Mouse (Mus musculus) left cerebral cortex, postnatal 14 days (tissue): ENCODE results near the gene Scp2d1. TPM values are rescaled to one million over a fixed set of nuclear protein-coding genes. Genes with fewer than 3 reads are reported as not detected.

Experiments
- total RNA-seq, 2 experiments: library from RNA; stranded (reverse); gene quantifications; 2 replicates each; pipeline ENCODE4 v1.2.3; 2021

Gene Scp2d1
- total RNA-seq, 2 experiments from 2014 or later = not detected

Other genes starting within 250 kb of the Scp2d1 start
- 10 to 100 TPM; 36.7 to 47.3 TPM for gene Smim26, start 229.6 kb upstream of the Scp2d1 start, total RNA-seq
- gene Dtd1, start 223.8 kb upstream of the Scp2d1 start, total RNA-seq = 10 to 100 TPM; 54.1 to 58.4 TPM